Mouse (Mus musculus): Measurements from ENCODE around the gene Amy2a5.
"Not testable (repeated sequence)": the region's sequence is repeated elsewhere in the genome, so short reads cannot be mapped to it uniquely, and the experiment has no call there.

Amy2a5 gene

DNA sequence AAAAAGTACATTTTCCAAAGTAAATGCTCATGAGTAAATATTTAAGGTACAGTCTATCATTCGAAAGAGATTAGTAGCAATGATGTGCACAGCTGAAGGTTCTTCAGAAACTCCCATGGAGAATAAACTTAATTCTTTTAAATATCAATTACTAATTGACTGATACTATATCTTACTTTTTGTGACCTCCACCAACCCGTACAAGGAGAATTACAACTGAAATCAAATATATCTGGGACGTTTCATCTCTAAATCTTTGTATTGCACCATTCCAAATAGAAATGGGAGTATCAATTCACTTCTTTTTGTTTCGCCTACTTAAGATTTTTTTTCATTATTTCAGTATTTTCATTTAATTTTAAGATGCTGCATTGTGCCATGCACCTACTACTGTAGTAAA is at the start of gene Amy2a5:
TSS of gene Amy2a5 (minus strand) at position 101 of the 400 bp plus-strand sequence.
- in situ Hi-C loops (cut with MboI, MseI), result not testable (repeated sequence)

DNA sequence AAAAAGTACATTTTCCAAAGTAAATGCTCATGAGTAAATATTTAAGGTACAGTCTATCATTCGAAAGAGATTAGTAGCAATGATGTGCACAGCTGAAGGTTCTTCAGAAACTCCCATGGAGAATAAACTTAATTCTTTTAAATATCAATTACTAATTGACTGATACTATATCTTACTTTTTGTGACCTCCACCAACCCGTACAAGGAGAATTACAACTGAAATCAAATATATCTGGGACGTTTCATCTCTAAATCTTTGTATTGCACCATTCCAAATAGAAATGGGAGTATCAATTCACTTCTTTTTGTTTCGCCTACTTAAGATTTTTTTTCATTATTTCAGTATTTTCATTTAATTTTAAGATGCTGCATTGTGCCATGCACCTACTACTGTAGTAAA is 32.7 kb upstream of the Amy2a5 start, which contains the start of gene Amy2a4:
TSS of gene Amy2a4 (minus strand) at position 101 of the 400 bp plus-strand sequence.
- in situ Hi-C loops (cut with MboI, MseI), result not testable (repeated sequence)

DNA sequence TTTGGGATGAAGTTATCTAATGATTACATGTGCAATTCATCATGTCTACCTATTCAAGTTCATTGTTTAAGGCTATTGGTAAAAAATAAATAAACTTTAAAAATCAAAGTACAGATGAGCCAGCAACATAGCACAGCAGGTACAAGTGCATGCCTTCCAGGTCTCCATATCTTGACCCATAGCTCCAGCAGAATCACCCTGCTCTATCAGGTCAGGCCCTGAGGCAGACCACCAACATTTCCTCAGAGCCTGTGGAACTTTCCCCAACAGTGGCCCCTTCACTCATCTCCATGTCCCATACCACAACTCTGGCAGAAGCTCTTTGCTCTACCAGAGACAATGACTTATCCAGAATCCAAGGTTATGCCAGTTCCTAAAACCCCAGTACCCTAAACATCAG is 21.6 kb upstream of the Amy2a5 start:
- in situ Hi-C loops (cut with MboI, MseI), result not testable (repeated sequence)

- in situ Hi-C loops (cut with MboI, MseI), result not testable (repeated sequence)
These were observed 20.9 kb upstream of the Amy2a5 start for GRCm38 (mm10) chr3:113279586-113279985.

DNA sequence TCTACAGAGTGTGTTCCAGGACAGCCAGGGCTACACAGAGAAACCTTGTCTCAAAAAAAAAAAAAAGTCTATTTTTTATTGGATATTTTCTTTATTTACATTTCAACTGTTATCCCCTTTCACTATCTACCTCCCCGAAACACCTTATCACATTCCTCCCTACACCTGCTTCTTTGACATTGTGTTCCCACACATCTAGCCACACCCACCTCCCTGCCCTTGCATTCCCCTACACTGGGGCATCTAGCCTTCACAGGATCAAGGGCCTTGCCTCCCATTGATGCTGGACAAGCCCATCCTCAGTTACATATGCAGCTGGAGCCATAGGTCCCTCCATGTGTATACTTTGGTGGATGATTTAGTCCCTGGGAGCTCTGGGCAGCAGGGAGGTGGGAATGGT is 31.5 kb downstream of the Amy2a5 start:
- in situ Hi-C loops (cut with MboI, MseI), result no loop called here

Data from T-helper 2 cell (primary cell).